Mouse (Mus musculus): ENCODE results near the gene Nprl2.
A peak's percentile ranks its signal among the peaks of the same experiment; 100 is the strongest.

The Nprl2 gene

DNA sequence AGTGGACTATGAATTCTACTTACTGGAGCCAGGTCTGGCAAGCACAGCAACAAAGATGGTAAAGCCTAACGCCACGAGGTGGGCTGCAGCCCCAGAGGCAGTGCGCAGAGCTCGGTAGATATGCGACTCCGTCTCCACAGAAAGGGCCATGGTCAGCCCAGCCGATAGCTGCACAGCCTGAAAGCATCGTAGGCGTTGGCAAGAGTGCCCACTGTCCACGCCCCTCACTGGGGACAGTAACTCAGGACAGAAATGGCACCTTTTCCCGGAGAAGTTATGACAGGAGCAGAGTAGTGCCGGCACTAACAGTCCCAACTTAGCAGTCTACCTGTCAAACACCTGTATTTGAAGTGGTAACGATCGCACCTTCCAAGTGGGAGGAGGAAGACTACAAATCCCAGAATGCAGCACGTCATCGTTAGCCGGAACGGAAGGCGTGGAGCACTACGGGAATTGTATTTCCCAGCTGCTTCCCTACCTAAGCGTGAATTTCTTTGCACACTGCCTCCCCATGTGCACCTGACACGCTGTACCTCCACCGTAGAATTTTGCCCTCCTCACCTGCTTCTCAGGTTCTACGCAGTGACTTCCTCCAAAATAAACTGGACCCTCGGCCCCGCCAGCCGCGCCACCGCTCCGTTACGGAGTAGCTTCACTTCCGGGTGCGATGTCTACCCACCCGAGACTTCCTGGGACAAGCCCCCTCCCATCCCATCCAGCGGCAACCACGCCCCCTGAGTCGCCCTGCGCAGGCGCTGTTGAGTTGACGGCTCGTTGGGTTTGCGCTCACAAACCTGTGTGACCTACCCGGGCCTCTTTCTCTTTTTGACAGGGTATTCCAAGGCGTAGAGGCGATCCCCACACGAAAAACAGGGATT lies at the start of gene Nprl2, which contains the start of gene Cyb561d2:
Nprl2 (plus strand) TSS at position 753 of the 878 bp plus-strand sequence.
Cyb561d2 (minus strand) TSS at position 720 of the 878 bp plus-strand sequence.
- DNase-seq (ENCODE audit: low read depth) = peak; percentile 84

DNA sequence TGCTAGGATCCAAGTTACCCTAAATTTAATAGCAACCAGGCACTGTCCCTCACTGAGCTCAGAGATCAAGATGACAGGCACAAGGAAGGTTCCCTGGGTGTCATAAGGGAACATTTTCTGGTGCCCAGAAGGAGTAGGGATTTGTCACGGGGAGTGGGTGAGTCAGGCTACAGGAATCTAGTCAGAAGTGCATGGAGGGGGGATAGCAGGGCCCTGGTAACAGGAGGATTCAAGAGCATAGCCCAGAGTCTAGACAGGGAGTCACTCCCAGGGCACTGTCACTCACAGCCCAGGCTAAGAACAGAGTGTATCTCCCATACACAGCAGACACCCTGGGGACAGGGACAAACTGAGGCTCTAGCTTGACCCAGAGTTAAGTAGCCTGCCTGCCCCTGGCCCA lies 48.5 kb upstream of the Nprl2 start:
- DNase-seq (ENCODE audit: low read depth) = no peak

DNA sequence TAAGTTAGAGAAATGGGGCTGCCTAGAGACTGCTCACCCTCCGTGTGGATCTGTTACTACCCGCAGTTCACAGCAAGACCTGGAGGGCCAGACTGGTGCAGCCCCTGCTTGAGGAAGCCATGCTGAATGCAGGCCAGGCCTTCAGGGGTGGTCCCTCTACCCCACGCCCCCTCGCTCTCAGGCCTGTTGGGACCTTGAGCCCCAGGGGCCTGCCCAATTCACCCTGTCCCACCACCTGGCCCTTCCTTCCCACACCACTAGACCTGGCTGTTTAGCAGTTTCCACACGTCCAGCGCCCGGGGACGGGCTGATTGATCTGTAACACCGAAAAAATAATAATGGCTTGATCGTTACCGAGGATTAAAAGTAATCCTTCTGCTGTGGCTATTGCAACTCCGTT lies 47.8 kb upstream of the Nprl2 start:
- no peak for DNase-seq (ENCODE audit: low read depth)

DNA sequence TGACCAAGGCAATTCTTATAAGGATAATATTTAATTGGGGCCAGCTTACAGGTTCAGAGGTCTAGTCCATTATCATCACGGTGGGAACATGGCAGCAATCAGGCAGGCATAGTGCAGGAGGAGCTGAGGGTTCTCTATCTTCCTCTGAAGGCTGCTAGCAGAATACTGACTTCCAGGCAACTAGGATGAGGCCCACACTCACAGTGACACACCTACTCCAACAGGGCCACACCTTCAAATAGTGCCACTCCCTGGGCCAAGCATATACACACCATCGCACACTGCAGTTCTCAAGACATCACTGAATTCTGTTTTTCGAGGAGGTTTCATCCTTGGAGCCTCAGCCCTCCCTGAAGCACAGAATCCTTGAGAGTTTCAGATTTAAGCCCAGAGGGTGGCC lies 45.7 kb upstream of the Nprl2 start:
- no peak for DNase-seq (ENCODE audit: low read depth)

DNA sequence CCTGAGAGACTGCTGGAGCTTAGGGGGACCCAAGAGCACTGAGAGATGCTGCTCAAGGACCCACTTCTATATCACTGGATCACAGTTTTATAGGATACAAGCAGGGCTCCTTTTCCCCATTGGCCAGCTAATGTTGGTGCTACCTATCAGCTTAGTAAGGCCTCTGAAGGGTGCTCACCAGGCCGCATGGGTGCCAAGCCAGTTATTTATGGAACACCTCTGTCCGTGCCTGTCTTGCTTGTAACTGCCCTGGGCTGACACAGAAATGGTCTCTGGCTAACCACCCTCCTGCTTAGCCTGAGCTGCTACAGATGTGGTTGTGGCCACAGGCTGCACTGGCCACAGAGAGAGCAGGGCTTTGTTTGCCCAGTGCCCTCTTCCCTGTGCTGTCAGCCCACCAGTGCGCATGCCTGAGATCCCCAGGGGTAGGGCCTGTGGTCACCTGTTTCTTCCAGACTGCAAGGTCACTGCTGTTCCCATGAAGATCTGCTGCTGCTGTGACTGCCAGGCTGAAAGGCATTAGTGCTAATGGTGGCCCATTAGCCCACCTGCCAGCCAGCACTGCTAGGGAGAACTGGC lies 41.2 kb upstream of the Nprl2 start:
- no peak for DNase-seq (ENCODE audit: low read depth)

DNA sequence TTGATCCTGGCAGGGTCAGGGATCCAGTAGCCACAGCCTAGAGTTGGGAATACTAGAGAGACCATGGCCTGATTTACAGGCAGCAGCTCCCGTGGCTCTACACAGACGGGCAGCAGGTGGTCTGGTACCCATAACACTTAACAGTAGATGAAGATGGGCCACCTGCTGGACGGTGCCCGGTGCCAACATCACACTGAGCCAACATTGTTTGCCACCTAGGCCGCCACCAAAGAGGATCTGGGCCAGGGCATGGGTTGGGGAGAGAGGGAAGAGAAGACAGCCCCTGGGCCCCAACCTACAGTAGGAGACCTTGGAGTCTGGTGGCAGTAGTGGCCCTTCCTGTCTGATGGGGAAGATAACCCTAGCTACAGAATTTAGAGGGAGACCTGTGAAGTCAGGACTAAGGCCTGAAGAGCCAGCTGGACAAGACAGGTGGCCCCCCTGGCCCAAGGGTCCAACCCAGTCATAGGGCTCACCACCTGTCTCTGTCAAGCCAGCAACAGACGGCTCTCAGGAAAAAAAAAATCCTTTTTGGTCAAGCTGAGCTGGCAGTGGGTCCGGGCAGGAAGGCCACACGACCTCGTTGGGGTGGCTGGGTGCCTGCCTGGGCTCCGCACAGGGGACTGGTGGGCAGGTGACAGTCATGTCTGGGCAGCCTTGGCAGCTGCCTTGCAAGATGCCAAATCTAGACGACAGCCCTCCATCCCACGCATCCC lies 39.7 kb upstream of the Nprl2 start:
- DNase-seq (ENCODE audit: low read depth) = no peak

DNA sequence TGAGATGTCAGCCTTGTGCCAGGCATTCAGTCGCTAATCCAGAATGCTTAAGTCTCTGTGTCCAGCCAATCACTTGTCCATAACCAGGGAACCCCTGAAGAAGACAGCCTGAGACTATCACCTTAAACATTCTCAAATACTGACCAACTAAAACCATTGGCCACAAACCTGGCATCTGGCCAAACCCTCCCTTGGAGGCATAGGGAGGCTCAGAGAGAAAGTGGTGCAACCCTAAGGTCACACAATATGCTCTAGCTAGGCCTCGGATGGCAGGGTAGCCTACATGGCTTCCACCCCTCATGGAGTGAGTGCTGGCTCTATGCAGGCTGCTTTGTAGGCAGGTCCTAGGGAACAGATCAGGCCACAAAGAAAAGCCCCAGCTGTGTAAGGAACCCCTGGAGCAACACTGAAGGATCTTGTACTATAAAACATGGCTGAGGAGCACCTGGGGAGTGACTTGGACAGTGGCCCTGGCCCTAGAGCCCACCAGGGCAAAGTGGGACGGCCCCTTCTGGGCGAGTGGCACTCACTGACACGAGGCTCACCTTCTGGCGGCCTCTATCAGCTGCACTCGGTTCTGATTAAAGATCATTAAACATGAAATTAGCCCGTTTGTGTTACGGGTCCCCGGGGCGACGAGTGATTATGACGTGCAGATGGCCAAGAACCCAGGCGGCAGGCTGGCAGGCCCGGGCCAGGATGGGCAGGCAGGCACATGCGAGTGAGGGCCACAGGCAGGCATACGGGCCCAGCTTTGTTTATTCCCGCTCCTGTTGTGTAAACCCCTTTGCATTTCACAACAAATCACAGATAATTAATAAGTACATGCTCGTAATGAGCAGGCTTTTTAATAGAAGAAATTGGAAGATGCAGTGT lies 37.1 kb upstream of the Nprl2 start:
- no peak for DNase-seq (ENCODE audit: low read depth)

DNA sequence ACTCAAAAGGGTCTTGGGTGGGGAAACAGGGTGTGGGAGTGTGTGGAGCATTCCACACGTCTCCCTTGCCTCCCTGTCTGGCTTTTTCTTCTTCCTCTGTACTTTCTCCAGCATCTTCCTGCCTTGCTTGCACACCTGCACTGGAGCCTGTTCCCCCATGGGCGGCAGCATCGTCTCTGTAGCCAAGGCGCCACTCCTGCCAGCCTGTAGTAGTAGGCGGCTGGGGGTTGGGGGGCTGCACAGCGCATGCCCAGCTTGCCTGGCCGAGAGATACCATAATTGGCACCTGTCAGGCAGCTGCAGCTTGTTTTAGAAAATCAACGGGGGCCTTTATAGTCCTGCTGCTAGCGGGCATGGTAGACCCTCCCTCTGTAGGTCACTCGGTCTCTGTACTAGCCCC lies 33.8 kb upstream of the Nprl2 start:
- DNase-seq (ENCODE audit: low read depth) = no peak

DNA sequence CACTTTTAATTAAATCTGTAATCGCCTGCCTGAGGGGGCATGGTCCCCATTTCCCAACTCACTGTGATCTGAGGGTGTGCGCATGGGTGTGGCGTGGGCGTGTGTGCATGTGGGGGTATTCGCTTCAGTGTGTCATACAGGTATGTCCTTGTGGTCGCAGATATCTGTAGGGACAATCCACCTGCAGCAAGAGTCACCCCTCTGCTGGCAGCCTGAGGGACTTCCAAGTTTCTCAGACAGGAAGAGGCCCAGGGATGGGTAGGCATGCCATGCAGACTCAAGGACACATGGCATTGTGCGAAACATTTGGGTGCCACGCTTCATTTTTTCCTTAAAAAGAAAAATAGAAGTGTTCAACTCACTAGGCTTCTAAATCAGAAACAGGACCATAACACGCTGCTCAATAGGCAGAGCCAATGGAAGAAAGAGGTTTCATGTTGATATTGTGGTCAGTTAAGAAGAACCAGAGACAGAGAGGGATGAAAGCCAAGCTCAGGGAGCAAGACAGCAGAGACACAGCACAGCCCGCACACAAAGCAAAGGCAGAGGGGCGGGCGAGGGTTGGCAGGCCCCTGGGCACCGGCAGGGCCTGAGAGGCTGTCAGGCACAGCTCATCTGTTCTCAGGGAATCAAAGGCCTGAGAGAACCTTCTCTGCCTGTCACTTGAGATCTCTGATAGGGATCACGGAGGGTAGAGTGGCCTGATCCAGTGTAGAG lies 31.5 kb upstream of the Nprl2 start:
- DNase-seq (ENCODE audit: low read depth) = no peak

DNA sequence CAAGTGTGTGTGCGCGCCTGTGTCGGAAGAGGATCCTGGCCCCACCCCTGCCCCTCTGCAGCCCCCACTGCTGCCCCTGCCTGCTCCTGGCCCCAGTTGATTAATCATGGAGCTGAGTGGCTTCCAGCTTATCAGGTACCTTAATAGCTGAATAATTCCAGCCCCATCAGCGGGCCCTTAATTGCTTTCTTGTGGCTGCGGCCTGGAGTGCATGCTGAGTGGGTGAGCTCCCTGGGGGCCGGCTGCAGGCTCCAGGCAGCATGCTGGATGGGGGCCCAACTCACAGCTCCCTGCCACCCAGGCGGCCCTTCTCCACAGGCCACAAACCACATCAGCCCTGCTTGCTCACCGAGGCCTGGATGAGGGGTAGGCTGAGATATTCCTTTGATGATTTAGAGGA lies 30.6 kb upstream of the Nprl2 start:
- no peak for DNase-seq (ENCODE audit: low read depth)

DNA sequence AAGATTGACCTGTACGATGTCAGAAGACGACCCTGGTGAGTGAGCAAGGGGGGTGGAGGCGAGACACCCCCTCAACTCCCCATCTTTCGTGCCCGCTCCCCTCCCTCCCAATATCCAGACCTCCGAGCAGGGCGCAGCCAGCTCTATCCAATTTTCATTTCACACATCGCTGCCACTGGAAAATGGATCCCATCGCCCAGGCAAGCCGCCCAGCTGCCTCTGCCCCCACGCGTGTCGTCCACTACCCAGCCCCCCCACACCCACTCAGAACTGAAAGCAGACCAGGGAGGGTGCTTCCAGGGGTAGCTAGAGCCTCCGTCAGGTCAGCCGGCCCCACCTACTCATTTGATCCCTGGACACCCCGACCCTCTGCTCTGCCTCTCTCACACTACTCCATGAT lies 29.7 kb upstream of the Nprl2 start:
- no peak for DNase-seq (ENCODE audit: low read depth)

DNA sequence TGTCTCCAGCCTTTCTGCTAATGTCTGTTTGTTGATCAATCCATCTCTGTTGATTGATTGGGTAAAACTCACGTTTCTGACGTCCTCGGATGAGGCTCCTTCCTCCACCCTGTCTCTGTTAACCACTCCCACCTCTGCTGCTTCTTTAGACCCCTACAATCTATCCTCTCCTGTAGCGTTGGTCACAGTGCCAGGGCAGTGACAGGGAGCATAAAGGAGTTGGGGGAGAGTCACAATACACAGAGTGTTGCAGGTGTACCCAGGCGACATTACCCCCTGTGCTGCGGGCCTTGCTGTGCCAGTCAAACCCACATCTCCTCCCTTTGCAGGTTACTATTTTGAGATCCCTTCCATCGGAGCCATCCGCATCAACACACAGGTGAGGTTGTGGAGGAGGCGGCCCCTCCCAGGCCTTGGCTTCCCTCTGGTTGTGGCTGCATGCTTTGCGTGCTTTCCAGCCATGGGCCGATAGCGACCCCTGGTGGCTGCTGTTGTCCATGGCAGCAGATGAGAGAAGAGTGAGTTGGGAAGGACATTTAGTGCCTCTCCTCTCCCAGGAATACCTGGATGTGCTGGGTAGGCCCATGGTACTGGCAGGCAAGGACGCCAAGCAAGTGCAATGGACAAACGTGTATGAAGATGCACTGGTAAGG lies 27.6 kb upstream of the Nprl2 start:
- peak; percentile 62 for DNase-seq (ENCODE audit: low read depth)

DNA sequence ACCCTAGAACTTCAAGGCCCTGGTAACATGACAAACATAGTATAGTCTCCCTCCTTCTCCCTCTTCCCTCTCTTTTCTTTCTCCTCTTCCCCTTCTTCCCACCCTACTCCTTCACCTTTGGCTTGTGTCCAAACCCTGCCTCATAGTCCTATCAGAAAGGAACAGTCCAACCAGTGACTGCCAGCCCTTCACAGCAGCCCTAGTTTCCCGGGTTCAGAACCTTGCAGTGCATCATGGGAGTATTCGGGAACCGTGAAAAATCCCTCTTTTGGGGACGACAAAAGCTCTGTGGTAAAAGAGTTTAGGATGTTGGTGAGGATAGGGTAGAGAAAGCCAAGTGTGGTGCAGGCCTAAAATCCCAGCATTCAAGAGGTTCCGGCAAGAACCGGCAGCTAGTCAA lies 21.7 kb upstream of the Nprl2 start:
- DNase-seq (ENCODE audit: low read depth) = no peak

DNA sequence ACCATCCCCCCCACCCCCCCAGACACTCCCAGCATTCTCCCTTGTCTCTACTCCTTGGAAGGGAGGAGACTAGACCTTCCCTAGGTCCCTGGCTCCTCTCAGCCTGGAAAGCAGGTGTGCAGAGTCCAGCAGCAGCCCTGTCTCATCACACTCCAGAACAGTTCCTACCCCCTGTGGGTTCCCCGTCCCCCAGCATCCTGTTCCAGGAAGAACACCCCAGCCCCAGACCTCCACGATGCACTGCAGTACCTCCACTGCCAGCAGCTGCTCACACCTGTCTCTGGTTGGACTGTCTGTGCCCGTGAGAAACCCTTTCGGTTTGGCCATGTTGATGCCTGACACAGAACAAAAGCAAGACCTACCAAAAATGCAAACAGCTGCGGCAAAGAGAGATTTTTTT lies 20.8 kb upstream of the Nprl2 start:
- no peak for DNase-seq (ENCODE audit: low read depth)

DNA sequence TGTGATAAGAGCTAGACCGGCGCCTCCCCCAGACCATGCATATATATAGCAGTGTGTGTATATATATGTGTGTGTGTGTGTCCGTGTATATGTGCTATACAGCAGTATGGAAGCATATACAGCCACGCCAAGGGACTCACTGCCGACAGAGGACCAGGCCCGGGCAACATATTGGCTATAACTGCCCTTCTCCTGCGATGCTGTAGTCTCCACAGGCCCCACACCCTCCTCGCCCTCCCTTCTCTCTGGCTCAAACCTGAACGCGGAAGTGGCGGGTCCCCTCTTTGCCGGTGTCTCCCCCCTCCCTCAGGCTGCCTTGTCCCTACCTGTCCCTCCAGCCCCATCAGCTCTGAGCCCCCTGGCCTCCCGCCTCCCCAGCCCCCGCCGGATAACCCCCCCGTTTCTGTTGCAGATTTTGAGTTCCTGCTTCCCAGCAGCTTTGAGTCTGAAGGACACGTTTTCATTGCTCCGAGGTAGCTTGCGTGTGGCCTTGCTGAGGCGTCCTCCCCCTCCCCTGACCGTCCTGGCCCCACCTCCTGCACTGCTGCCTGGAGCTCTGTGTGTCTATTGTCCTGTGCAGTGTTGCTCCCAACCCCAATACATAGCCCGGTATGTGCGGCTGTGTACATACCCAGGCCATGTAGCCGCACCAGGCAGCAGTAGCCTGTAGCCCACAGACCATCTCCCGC lies 20.2 kb upstream of the Nprl2 start:
- DNase-seq (ENCODE audit: low read depth) = no peak

DNA sequence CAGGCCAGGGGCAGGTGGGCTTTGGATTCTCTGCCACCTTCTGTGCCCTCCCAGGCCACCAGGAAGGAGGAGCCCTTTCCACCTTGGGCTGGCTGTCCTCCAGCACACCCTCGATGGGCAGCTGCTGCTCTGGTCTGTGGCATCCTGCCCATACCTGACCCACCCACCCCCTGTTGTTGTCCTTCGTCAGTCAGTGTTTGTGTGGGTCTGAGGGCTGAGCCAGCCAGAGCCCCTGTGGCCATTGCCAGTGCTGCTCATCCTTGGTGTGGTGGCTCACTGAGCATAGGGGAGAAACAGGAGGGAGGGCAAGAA lies 19.7 kb upstream of the Nprl2 start:
- DNase-seq (ENCODE audit: low read depth) = no peak

DNA sequence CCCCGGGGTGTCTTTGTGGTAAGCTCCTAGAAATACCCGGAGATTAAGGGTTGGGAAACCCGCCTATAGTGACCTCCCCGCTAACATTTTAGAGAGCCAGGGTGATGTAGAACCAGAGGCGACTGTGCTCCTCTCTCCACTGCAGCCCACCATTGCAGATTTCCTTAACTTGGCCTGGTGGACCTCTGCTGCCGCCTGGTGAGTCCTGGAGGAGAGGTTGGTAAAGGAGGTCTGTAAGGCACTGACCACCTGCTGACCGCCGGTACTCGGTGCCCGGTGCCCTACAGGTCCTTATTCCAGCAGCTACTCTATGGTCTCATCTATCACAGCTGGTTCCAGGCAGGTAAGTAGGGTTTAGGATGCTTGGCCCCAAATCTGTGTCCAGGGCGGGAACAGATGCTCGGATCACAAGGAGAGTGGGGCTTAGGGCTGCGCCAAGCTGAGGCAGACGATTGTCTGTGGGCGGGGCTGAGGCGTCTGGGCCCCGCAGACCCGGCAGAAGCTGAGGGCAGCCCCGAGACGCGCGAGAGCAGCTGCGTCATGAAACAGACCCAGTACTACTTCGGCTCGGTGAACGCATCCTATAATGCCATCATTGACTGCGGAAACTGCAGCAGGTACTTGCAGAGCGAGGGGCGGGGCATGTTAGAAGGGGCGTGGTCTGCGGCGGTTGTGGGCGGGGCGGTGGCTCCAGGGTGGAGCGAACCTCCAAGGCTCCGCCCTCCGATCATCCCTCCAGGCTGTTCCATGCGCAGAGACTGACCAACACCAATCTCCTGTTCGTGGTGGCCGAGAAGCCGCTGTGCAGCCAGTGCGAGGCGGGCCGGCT lies 15.6 kb upstream of the Nprl2 start:
- DNase-seq (ENCODE audit: low read depth) = peak; percentile 63

DNA sequence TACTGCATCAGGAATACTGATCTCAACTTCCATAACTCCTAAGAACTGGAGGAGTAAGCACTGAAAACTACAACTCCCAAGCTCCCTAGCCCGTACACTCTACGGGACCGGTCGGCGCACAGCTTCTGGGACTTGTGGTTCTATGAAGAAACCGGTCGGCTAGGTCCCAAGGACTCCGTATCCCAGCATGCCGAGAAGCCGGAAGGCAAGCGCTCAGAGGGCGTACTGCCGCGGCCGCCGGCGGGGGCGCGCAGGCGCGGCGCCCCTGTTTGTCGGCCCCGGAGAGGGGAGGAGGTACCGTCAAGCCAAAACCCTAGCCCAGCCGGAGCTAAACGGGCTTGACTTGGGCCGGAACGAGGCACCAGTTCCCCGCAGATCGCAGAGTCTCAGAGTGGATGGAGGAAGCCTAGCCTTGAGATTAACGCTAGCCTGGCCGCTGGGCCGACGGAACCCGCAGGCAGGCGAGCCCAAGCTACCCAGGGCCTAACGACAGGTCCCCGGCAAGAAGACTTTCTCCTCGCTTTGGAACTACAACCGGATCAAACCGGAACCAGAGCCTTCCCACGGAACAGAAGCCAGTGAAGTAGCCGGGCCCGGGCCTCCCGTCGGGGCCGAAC lies 8.1 kb upstream of the Nprl2 start, which contains the start of gene Tmem115:
Tmem115 (plus strand) TSS at position 155 of the 617 bp plus-strand sequence.
- DNase-seq (ENCODE audit: low read depth) = peak; percentile 85

Data from c-Kit-positive CD71-positive TER-119-negative erythroid progenitor cells, embryonic 14.5 days (primary cell).